In genomic region chr17:25837076-25837410, GRCm38 (mm10) we compare ENCODE assay signal across 8 mouse cellular contexts. TPM values are rescaled to one million over a fixed set of nuclear protein-coding genes. Genes with fewer than 3 reads are reported as not detected.
A peak's percentile ranks its signal among the peaks of the same experiment; 100 is the strongest.
DNase-seq lines count a peak whose midpoint lies in the region; ATAC-seq and TF ChIP-seq lines count a peak whose summit lies in the region.

TSS of gene Rhbdl1 (minus strand) at chr17:25837295.

- peak within 1 kb of the TSS; percentile 76 for H3K4me2 ChIP-seq in hindbrain, embryonic 11.5 days (replicated peaks; ENCODE audit: low read depth, low read length)
- peak within 1 kb of the TSS; percentile 74 for H3K4me2 ChIP-seq in lung, embryonic 14.5 days

- peak within 1 kb of the TSS; percentile 31 for H3K4me3 ChIP-seq in hindbrain, embryonic 11.5 days (ENCODE audit: low read depth, low read length)
- peak within 1 kb of the TSS; percentile 34 for H3K4me3 ChIP-seq in lung, embryonic 14.5 days (ENCODE audit: low read depth, low read length)

- peak; percentile 58 for DNase-seq in T-cell, adult 2 months (ENCODE audit: low spot score)
- peak; percentile 89 for DNase-seq in cerebellum, adult 9-10 months
- DNase-seq in frontal cortex, postnatal 10 days (ENCODE audit: low spot score in 2 of 2): peak; percentile 82 to 83
- peak; percentile 73 for DNase-seq in hindbrain, embryonic 11.5 days (ENCODE audit: low spot score)
- DNase-seq in layer of hippocampus, postnatal 10 days (ENCODE audit: low spot score in 2 of 2): peak; percentile 83 to 89
- peak; percentile 83 for DNase-seq in lung, embryonic 14.5 days
- DNase-seq in ovary, postnatal 14 days (ENCODE audit: low spot score): peak; percentile 59
- DNase-seq in spleen, postnatal 4 days (ENCODE audit: low spot score in 2 of 2): no peak

- H3K9me3 ChIP-seq in hindbrain, embryonic 11.5 days (ENCODE audit: control insufficient read depth, low read length): no peaks in the 10 kb centered on the region
- no peaks in the 10 kb centered on the region for H3K9me3 ChIP-seq in lung, embryonic 14.5 days (ENCODE audit: low read depth, low read length)

- ATAC-seq in hindbrain, embryonic 11.5 days (ENCODE audit: low FRiP score): 0 out of 2 replicates have a peak, but pooled peaks have one; percentile 8
- peak; percentile 13; the same call in 1 of the 2 replicates for ATAC-seq in lung, embryonic 14.5 days (ENCODE audit: insufficient read depth)

- H3K4me1 ChIP-seq in hindbrain, embryonic 11.5 days (replicated peaks; ENCODE audit: control insufficient read depth, insufficient read depth, low read length): peaks cover 29% of the 10 kb centered on the region
- peaks cover 26% of the 10 kb centered on the region for H3K4me1 ChIP-seq in lung, embryonic 14.5 days (ENCODE audit: insufficient read depth)

- no peaks in the 10 kb centered on the region for H3K27me3 ChIP-seq in hindbrain, embryonic 11.5 days (ENCODE audit: control insufficient read depth, insufficient read depth, low read length)
- H3K27me3 ChIP-seq in lung, embryonic 14.5 days (ENCODE audit: insufficient read depth, low read length): no peaks in the 10 kb centered on the region

- H3K9ac ChIP-seq in hindbrain, embryonic 11.5 days (ENCODE audit: low read depth, low read length): peak within 1 kb of the TSS; percentile 68
- H3K9ac ChIP-seq in lung, embryonic 14.5 days: peak within 1 kb of the TSS; percentile 53

- 3% methylated on average over 24 of the region's 29 CpGs for WGBS in hindbrain, embryonic 11.5 days
- 2% methylated on average over 29 of the region's 29 CpGs for WGBS in lung, embryonic 14.5 days

- peak within 1 kb of the TSS; percentile 66 for H3K27ac ChIP-seq in hindbrain, embryonic 11.5 days (ENCODE audit: low read depth, low read length)
- peak within 1 kb of the TSS; percentile 30; the same call in 1 of the 2 replicates for H3K27ac ChIP-seq in lung, embryonic 14.5 days (ENCODE audit: low read depth)

- peaks cover 26% of the 10 kb centered on the region for H3K36me3 ChIP-seq in hindbrain, embryonic 11.5 days (ENCODE audit: control insufficient read depth, insufficient read depth, low read length)
- H3K36me3 ChIP-seq in lung, embryonic 14.5 days (ENCODE audit: insufficient read depth): peaks cover 55% of the 10 kb centered on the region

- no peak for TF ChIP-seq CTCF in lung, embryonic 14.5 days (IDR thresholded peaks at IDR 0.05; ENCODE audit: low read depth)

RNA-seq across cellular contexts. Expression of gene Rhbdl1, which starts in this region (rescaled TPM):
- polyA plus RNA-seq in hindbrain, embryonic 11.5 days (2014; fragmentation: Nextera tagmentation; extraction: Ambion mirVana): 3.1 TPM in 2 replicates
- 10 to 100 TPM; 80.6 to 99.3 TPM for total RNA-seq in layer of hippocampus, postnatal 10 days (2021)
- 1.8 and 2.0 TPM in 2 replicates for polyA plus RNA-seq in lung, embryonic 14.5 days (2014; fragmentation: Nextera tagmentation; extraction: Ambion mirVana)

Comparison
In these comparisons a context has a peak if more than half of its experiments do, and no peak if none do; other contexts are left out.
1. DNase-seq: peak in T-cell, adult 2 months (single experiment), cerebellum, adult 9-10 months (single experiment), frontal cortex, postnatal 10 days (2 of 2), hindbrain, embryonic 11.5 days (single experiment), layer of hippocampus, postnatal 10 days (2 of 2), lung, embryonic 14.5 days (single experiment) and ovary, postnatal 14 days (single experiment); none in spleen, postnatal 4 days (0 of 2).